Mouse (Mus musculus) C2C12 (cell line): ENCODE measurements at regions not wholly inside any gene's neighbourhood (a gene's known extent, or its start where the extent isn't known, plus 50 kb on each side); places are given as distances from the start of the nearest gene placed in this dataset.

Source experiments
- CEBPB ChIP-seq: IDR thresholded peaks from one replicate; pipeline ENCODE4 v1.6.1; 2011; ENCODE audit warnings: low read depth, mild to moderate bottlenecking, control low read depth, moderate library complexity
- CTCF ChIP-seq: IDR thresholded peaks from one replicate; pipeline ENCODE4 v1.5.1; 2011; ENCODE audit not compliant: control insufficient read depth, insufficient read depth, insufficient read length
- MYOG ChIP-seq: IDR thresholded peaks from one replicate; pipeline ENCODE4 v1.6.1; 2011; ENCODE audit not compliant: control insufficient read depth, insufficient read length; ENCODE audit errors: extremely low read depth

DNA sequence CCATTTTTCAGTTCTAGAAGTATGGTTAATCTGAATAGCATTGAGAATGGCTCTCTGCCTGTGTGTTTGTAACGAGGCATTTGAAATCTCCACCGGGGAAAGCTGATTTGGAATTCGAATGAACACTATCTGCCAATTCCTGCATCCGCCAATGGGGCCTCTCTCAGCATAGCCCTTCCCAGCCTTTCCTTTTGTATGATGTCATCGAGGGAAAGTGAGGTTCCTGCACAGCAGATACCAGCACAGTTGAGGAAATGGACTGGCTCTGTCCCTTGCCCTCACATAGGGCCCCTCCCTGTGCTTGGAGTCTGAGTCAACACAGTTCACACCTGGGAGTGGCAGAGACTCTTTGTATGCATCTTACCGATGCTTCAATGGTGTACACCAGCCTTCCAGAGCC is 253.0 kb downstream of the Bcor start:
- TF ChIP-seq CTCF, result no peak
- no peak for TF ChIP-seq MYOG
- no peak for TF ChIP-seq CEBPB
